Mouse (Mus musculus) layer of hippocampus, adult 9-11 months (tissue): ENCODE measurements around the gene Agpat4.
A peak's percentile ranks its signal among the peaks of the same experiment; 100 is the strongest.

Source experiments
- DNase-seq: peaks from one replicate; pipeline ENCODE4 v3.0.0; 2022

Agpat4 gene

DNA sequence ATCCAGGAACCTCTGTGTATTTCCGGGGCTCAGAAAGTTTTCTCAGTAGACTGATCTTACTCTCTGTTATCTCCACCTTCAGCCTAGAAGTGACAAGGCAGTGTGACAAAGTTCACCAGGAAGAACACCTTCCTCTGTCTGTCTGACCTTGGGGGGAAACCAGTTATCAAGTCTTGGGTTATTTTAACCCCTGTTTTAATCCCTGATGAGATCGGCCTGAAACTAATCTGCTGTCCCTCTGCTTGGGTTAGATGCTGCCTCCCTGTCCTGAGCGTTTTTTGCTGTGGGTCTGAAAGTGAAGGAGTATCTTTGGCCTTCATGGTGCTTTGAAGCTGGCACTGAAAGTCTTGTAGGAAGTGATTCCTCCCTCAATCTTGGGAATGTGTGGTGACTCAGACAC, 4.7 kb downstream of the Agpat4 start:
- no peak for DNase-seq

DNA sequence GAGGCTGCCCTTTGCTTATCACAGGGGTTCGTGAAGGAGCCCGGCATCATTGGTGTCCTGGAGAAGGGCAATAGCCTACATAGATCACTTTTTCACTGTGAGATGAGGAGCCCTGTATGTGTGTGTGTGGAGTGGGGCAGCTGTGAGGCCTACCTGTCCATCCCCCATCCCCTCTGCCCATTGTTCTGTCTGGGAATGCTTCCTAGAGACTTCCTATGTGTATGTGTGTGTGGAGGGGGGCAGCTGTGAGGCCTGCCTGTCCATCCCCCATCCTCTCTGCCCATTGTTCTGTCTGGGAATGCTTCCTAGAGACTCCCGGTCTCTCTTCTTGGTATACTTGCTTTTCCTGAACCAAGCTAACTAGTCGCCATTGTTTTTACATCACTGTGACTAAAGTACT, 8.6 kb downstream of the Agpat4 start:
- no peak for DNase-seq

DNA sequence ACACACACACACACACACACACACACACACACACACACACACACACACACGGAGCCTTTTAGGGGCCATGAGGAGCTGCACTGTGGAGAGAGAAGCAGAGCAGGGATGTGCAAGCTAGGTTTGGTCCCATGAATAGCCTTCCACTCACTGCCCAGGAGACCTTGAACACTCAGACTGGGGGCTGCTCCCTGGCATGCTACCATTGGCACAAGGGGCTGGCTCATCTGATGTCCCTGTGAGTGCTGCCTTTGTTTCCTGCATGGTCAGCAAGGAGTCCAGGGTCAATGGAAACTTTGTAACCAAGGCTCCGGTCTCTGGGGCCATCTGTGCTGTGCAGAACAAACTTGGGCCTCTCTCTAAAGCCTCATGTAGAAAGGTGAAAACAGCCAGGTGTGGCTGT, 10.5 kb downstream of the Agpat4 start:
- peak; percentile 29 for DNase-seq

DNA sequence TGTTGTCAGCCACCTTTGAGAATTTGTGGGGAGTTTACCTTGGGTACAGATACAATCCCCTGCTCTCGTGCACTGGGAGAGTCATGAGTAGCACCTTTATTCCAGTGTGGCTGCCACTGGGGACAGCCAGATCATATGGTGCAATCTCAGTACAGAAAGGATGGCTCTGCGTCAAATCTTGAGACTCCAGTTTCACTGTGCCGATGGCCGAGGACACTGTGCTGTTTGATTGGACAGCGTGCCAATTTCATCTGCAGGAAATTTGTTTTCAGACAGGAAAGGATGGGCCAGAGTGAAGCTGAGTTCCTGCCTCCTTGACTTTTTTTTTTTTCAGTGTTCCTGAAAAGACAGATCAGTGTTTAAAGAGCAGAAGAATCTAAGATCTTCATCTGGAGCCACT, 12.7 kb downstream of the Agpat4 start:
- DNase-seq: no peak

DNA sequence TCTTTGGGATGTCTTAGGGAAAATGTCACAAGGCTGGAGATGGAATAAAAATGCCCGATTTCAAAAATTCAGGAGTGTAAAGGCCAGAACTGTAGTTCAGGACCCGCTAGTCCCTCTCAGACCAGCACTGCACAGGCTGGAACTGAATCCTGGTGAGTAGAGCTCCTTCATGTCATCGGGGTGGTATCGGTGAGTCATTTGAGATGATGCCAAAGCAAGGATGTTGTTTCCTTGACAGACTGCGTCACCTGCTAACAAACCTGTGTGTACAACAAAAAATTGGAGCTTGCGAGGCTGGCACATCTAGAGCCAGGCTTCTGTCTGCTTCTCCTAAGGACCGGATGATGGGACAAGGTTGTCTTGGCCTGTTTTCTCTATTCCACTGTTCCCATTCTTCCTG, 13.1 kb downstream of the Agpat4 start:
- no peak for DNase-seq

DNA sequence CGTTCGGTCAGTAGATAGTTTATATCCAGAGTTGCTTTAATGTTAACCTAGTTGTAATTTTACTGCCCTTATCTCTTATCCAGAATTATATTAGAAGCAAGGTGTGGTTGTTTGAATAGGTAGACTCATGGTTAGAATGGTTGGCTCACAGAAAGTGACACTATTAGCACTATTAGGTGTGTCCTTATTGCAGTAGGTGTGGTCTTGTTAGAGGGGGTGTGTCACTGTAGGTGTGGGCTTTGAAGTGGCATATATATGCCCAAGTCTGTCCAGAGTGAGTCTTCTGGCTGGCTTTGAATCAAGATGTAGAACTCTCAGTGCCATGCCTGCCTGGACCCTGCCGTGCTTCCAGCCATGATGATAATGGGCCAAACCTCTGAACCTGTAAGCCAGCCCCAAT, 14.4 kb downstream of the Agpat4 start:
- DNase-seq: no peak

DNA sequence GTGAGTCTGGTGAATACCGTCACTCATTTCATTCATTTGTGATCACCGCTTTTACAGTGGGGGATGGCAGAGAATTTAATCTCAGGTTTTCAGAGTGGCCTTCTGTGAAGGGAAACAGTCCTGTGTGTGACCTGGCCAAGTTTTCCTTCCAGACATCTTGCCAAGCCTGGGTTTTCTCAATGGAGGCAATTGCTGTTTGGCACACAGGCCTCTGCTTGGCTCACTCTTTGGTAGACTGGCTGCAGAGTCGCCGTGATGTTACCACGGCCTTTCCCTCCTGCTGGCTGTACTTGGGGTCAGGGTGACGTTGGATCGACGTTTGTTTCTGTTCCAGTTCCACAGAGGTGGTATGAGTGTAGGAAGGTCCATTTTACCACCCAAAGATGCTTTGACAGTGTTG, 15.5 kb downstream of the Agpat4 start:
- DNase-seq: no peak

DNA sequence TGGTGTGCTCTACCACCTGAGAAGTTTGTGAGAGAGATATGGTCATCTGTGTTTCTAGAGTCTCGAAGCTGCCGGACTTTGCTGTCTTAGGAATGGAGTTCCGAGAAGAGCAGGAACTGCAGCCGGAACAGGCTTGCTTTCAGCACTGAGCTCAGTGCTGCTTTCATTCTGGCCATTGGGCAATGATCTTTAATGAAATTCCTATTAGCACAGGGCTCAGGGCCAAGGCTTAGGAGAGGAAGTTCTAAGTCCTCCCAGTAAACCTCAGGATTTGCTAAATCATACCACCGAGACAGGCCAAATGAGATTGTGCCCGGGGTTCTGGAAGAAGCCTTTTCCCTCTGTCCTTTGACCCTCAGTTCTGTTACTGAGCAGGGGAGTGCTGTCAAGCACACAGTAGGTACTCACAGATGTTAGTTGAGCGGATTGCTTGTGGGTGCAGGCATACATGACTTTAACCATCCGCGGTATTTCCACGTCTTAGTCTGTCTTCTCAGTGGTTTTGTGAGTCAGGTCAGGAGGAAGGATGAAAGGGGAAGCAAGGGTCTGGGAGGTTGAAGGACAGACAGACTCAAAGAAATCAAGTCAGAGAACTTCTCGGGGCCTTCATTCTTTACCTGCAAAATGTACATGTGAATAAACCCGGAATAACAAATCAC, 16.6 kb downstream of the Agpat4 start:
- DNase-seq: no peak

DNA sequence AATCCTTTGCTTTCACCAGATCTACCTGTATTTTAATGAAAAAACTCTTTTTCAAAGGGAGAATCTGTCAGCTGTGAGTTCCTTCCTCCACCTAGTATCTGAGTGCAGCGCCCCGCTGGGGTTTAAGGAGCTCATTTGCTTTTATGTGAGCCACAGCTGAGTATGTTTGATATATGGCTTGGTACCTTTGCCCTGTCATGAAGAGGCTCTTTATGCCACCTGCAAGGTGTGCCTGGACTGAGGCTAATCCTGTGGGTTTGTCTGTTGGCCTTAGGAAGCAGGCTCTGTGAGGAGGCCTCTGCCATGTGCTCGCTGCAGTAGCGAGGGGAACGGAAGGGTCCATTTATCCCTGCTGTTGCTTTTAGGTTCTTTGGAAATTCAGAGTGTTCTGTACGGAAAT, 19.9 kb downstream of the Agpat4 start:
- no peak for DNase-seq

DNA sequence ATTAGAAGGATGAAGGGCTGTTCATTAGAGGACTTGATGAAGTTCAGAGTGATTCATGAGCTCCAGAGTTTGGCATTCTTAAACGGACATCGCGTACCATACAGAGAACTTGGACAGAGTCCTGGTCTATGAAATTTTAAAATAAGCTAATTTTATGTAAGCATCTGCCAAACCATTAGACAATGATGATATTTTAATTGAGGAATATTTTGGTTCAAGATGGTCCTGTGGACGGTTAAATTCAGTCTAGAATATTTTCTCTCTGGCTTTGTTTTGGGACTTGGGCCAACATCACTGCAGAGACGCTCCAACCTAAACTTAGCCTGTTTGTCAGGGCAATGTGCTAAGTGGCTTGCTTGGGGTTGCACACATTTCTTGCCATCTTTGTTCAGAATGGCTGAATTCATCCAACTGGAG, 25.5 kb downstream of the Agpat4 start:
- DNase-seq: no peak

DNA sequence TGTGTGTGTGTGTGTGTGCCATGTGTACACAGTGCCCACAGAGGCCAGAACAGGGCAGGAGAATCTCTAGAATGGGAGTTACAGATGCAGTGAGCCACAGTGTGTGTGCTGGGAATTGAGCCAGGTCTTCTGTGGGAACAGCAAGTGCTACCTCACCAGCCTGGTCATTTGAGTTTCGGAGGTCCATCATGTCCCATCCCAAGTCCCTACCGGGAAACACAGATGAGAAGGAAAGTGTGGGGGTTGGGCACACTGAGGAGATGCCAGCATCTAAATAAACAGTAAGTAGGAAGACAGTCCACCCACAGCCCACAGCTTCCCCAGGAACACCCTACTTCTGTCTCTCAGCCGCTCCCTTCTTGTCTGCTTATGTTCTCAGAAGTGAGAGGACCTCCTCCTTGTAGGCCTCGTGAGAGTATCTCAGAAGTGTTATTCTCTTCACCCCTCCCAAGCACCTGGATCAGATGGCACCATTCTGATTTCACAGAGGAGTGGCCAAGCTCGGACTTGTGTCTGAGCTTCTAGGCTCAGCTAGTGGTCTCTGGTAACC, 27.7 kb downstream of the Agpat4 start:
- DNase-seq: peak; percentile 34

DNA sequence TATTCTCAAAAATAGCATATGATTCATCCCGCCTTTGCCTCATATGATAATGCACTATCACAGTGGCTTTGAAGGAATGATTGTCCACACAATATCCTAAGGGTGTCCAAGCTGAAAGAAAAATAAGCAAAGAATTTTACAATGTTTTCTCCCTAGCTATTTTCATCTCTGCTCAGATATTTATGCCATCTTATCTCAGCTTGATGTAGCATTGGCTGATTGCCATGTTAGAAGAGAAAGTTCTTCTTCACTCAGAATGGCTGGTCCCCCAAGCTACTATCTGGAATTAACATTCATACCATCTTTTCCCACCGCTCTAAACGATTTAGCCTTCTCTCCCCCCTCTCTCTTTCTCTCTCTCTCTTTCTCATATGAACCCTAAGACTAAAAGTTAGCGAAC, 29.3 kb downstream of the Agpat4 start:
- no peak for DNase-seq

DNA sequence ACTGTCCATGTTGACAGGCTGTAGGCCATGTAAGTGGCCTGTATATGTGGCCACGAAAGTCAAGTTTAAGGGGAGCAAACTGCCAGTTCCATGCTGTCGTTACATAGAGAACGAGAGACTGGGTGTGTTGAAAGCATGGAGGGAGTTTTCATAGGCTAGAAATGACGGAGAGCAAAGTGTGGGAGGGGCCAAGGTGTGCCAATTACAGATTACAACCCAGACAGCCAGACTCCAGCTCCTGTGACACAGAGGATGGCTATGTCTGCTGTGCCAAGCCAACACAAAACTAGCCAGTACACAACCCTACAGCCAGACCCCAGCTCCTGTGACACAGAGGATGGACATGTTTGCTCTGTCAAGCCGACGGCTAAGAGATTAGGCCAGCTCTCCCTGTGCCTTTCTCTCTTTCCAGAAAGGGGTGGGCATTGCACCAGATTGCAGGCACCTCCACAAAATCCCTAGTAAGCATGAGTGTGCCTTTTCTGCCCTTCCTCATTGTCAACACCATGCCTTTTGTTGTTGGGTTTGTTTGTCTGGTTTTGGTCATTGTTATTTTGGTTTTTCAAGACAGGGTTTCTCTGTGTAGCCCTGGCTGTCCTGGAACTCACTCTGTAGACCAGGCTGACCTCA, 30.8 kb downstream of the Agpat4 start:
- no peak for DNase-seq

DNA sequence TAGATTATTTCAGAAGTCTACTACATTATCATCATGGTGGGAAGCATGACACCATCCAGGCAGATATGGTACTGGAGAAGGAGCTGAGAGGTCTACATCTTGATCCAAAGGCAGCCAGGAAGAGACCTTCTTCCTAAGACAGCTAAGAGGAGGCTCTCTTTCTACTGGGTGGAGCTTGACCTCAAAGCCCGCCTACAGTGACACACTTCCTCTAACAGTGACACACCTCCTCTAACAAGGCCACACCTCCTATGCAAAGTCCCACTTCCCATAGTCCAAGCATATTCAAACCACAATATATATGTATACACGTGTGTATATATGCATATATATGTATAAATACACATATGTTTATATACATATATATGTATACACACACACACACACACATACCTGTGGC, 32.5 kb downstream of the Agpat4 start:
- no peak for DNase-seq

DNA sequence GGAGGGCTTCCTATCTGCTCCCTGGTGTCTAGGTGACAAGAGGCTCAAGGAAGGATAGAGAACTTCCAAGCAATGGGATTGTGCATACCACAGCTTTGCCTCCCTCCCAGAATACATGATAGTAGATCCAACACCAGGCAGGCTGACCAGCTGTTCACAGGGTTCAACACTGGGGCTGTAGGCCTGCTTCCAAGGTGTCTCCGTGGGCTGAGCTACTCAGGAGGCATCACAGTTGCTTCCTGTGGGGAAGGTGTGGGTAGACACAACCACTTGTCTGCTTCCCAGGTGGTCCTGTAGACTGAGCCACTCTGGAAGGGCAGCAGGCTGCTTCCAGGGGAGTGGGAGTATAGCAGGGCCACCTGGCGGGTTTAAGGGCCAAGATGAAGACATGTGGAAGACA, 35.8 kb downstream of the Agpat4 start:
- no peak for DNase-seq

DNA sequence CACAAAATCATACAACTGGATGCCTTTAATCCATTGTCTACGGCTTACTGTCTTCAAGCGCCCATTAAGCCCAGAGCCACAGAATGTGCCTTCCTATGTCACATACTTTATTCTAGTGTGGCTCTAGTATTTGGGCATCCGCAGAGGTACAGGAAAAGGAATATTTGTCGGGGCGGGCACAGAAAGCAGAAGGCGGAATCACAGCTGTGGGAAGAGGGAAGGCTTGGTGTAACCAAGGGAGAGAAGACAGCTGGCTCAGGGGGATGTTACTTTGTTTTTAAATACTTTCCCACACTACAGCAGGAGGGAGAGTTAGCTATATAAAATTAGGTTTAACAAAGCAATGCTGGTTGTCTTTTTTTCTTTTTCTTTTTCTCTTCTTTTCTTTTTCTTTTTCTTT, 36.7 kb downstream of the Agpat4 start:
- no peak for DNase-seq

DNA sequence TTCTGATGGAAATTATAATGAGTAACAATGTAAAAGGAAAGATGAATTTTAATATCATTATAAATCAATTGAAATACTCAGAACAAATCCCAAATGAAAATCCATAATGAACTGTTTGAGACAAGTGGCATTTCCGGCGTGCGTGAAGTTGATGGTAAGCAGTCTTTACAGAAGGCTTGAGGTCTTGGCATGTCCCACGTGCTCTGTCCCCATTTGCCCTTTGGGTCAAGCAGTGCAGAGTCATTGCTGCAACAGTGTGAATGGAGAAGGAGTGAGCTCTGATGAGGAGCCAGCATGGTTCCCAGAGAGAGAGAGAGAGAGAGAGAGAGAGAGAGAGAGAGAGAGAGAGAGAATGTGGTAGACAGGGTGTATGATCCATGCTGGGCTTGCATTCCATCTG, 37.4 kb downstream of the Agpat4 start:
- DNase-seq: no peak

DNA sequence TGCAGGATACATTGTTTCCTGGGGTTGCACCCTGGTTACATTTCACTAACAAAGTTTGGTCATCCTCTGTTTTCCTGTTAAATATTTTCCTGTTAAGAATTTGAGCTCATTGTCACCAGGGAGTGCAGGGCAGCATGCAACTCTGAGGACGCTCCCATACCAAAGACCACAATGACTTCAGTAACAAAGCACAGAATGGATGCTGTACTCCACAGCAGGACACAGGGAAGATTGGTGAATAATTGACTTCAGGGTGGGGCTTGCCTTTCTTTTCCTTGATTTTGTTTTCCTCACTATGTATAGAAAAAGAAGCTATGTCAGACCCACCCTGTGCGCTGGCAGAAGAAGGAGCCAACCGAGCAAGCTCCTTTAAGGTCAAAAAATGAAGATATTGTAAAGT, 38.2 kb downstream of the Agpat4 start:
- no peak for DNase-seq

DNA sequence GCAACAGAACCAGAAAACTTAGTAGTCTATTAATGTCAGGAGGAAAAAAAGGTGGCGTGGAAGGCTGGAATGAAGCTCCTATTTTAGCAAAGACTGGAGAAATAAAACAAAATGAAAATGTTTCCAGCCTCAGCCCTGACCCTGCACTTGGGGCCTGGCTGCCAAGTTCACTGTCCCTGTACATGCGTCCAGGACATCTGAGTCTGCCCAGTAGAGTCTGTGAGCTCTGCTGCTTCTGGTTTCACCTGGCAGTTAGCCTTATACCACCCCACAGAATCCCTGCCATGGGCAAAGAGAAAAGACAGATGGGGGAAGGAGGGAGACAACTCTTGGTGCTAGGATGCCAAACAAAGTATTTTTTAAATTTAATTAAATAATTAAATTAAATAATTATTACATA, 38.7 kb downstream of the Agpat4 start:
- DNase-seq: no peak

DNA sequence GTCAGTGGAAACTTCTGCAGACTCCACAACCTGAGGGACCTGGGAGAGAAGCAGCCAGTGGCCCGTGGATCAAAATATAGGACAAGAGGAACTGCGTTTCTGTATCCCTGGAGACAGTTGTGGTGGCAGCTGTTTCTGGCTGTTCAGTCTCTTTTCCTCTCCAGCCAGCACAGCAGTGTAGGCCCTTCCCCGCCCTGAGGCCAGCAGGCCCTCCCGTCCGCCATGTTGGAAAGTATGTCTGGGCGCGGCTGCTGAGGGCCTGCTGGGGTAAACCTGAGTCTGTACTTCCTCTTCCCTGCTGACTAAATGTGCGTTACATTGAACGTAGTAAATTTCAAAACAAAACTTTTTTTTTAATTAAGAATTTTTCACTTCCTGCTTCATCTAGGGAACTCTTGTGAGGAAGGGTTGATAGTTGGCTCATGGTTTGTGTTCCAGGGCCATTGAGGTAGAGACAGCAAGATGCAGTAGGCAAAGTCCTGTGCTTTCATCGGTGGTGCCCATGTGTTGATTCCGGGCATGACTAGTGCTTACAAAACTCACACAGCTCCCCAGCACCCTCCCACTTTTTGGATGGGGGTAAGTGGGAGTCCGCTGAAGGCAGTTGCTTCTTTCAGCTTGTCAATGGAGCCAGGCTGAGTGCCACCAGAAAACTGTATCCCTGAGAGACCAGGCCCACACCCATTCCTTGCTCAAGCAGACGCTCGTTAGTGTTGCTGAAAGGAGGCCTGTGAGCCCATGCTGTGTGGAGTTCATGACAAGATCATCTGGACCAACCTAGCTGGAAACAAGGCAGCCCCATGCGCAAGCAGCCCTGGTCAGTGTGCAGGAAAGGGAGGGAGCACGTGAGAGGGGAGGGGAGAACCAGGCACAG, 40.9 kb downstream of the Agpat4 start:
- DNase-seq: no peak

DNA sequence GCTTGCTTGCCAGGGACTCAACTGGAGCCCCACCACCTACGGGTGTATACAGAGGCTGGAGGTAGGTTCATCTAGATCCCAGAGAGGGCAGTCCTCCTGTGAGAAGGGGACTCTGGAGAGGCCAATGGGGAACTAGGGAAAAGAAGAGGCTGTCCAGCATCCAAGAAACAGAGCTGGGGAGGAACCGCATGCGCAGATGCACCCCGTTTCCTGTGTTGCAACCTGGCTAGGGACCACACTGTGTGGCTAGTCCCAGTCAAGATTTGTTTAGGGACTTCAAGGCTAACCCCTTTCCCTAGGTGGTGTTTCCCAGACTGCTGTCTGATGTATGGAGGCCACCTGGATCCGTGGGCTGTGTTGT, 41.5 kb downstream of the Agpat4 start:
- DNase-seq: no peak

DNA sequence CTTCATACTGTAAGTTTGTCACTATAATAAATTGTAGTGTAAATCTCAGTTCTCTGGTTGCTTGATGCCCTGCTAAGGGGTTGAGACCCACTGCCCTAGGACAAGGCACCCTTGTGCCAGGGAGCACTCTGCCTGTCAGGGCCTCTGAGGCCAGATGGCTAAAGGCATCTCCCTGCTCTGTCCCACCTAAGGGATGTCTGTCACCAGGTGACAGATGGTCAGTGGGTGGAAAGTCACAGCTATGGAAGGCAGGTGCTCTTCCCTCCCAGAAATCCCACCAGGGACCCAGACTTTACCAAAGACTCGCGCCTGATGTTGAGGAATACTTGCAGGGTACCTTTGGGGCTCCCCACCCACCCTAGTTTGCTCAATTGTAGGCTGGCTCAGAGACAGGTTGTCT, 42.0 kb downstream of the Agpat4 start:
- DNase-seq: no peak

DNA sequence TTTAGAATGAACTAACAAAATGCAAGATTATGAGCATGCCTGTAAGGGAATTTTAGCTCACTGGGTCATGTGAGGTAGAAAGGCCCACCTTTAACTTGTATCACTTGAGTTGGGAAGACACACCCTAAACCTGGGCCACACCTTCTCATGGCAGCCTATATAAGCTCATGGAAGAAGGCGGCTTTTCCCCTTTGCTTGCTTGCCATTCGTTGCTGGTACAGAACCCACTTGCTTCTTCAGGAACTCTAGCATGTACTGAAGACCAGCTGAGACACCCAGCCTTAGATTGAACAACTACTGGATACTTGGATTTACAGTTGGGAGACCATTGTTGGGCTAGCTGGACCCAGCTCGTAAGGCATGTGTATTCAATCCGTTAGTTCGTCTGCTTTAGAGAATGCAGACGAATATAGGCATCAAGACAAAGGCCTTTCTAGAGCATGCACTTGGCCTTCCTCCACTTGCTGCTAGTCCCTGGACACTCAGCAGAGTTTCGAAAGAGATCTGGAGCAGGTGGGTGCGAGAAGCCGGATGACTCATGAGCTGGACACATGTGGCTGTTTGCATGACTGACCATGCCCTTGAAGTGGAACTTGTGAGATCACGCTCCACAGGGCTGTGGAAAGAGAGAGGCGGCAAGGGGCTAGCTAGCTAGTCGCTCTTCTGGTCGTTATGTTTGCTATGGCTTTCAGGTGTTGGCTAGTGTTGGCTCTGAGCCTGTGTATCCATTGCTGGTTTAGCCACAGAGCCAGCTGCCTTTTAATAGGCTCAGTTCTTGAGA, 42.7 kb downstream of the Agpat4 start:
- DNase-seq: no peak
